25 mouse cellular contexts compared by ENCODE assay signal in the genomic region with DNA sequence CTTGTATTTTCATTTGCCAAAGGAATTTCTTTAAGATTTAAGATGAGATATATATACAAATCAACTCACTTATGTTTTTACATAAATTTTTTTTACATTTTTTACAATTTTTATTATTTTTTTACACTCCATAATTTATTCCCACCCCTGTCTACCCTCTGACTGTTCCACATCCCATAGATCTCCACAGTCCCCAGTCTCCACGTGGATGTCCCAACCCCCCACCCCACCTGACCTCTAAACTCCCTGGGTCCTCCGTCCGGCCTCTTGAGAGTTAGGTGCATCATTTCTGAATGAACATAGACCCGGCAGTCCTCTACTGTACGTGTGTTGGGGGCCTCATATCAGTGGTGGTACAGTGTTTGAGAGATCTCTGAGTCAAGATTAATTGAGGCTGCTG.
DNase-seq lines count a peak whose midpoint lies in the region; ATAC-seq lines count a peak whose summit lies in the region.
"Had no signal": no experiment of that assay in that cellular context is flagged by ENCODE, and none has a peak within 500 bp of the region (broad histone marks: within the 10 kb centered on the region; RNA-seq: fewer than 3 reads in every experiment).

No protein-coding gene starts in this region.

- no peak overlapping the region for H3K27ac ChIP-seq in hindbrain, embryonic 13.5 days
- no peak overlapping the region for H3K27ac ChIP-seq in hindbrain, embryonic 16.5 days (ENCODE audit: low read depth, low read length)
- H3K27ac ChIP-seq in liver, embryonic 11.5 days (ENCODE audit: low read depth, low read length), result no peak overlapping the region
- H3K27ac ChIP-seq in neural tube, embryonic 12.5 days, result no peak overlapping the region
- H3K27ac ChIP-seq in neural tube, embryonic 15.5 days (replicated peaks), result no peak overlapping the region
- H3K27ac ChIP-seq: embryonic facial prominence, embryonic 15.5 days; hindbrain, embryonic 10.5 days; liver, embryonic 13.5 days; lung, embryonic 15.5 days; macrophage had no signal

- no peak overlapping the region for H3K9ac ChIP-seq in hindbrain, embryonic 13.5 days
- H3K9ac ChIP-seq in hindbrain, embryonic 16.5 days (ENCODE audit: low read depth, low read length), result no peak overlapping the region
- no peak overlapping the region for H3K9ac ChIP-seq in liver, embryonic 11.5 days (ENCODE audit: low read depth, low read length)
- H3K9ac ChIP-seq in neural tube, embryonic 12.5 days, result no peak overlapping the region
- H3K9ac ChIP-seq in neural tube, embryonic 15.5 days (replicated peaks), result no peak overlapping the region
- H3K9ac ChIP-seq: embryonic facial prominence, embryonic 15.5 days; liver, embryonic 13.5 days; lung, embryonic 15.5 days had no signal

- H3K36me3 ChIP-seq in hindbrain, embryonic 13.5 days, result no peaks in the 10 kb centered on the region
- H3K36me3 ChIP-seq in hindbrain, embryonic 16.5 days (ENCODE audit: control insufficient read depth, insufficient read depth, low read length), result no peaks in the 10 kb centered on the region
- 0 out of 2 replicates have a peak, but pooled peaks cover 2% of the 10 kb centered on the region for H3K36me3 ChIP-seq in liver, embryonic 11.5 days (ENCODE audit: control insufficient read depth, insufficient read depth, low read length)
- H3K36me3 ChIP-seq in neural tube, embryonic 12.5 days, result peaks cover 3% of the 10 kb centered on the region; the same call in 1 of the 2 replicates
- H3K36me3 ChIP-seq in neural tube, embryonic 15.5 days, result no peaks in the 10 kb centered on the region
- H3K36me3 ChIP-seq: embryonic facial prominence, embryonic 15.5 days had no signal

- DNase-seq in liver, embryonic 11.5 days (ENCODE audit: low spot score), result no peak
- no peak for DNase-seq in liver
- no peak for DNase-seq in ovary, postnatal 36 days (ENCODE audit: low spot score)
- DNase-seq: adrenal gland, postnatal 25 days; cerebellum, adult 8-10 months; cerebellum, postnatal 36 days; embryo, embryonic 11 days; gastrocnemius, postnatal 10 days; kidney, postnatal 10 days; left cerebral cortex, postnatal 4 days; liver, embryonic 13.5 days; retina, postnatal 1 day; right cerebral cortex, postnatal 25 days; spleen, adult 18-20 months had no signal

- no peak overlapping the region for H3K4me2 ChIP-seq in hindbrain, embryonic 13.5 days
- H3K4me2 ChIP-seq in hindbrain, embryonic 16.5 days (ENCODE audit: low read length), result no peak overlapping the region
- H3K4me2 ChIP-seq in liver, embryonic 11.5 days, result no peak overlapping the region
- H3K4me2 ChIP-seq in neural tube, embryonic 12.5 days (replicated peaks), result no peak overlapping the region
- no peak overlapping the region for H3K4me2 ChIP-seq in neural tube, embryonic 15.5 days
- H3K4me2 ChIP-seq: embryonic facial prominence, embryonic 15.5 days; heart, embryonic 11.5 days; liver, embryonic 13.5 days; lung, embryonic 15.5 days had no signal

- ATAC-seq in hindbrain, embryonic 13.5 days (ENCODE audit: low FRiP score), result 0 out of 2 replicates have a peak, but pooled peaks have one; percentile 36
- no peak for ATAC-seq in hindbrain, embryonic 16.5 days
- ATAC-seq in liver, embryonic 11.5 days (replicated peaks; ENCODE audit: low FRiP score), result peak; percentile 43
- ATAC-seq in neural tube, embryonic 12.5 days (ENCODE audit: low FRiP score, low read depth), result 0 out of 2 replicates have a peak, but pooled peaks have one; percentile 41
- no peak for ATAC-seq in neural tube, embryonic 15.5 days (ENCODE audit: low FRiP score)
- ATAC-seq: forebrain, embryonic 16.5 days had no signal

- no peaks in the 10 kb centered on the region for H3K9me3 ChIP-seq in hindbrain, embryonic 13.5 days
- no peaks in the 10 kb centered on the region for H3K9me3 ChIP-seq in hindbrain, embryonic 16.5 days (ENCODE audit: control insufficient read depth, low read length)
- H3K9me3 ChIP-seq in liver, embryonic 11.5 days (ENCODE audit: control insufficient read depth, low read length), result no peaks in the 10 kb centered on the region
- H3K9me3 ChIP-seq in neural tube, embryonic 12.5 days, result no peaks in the 10 kb centered on the region
- no peaks in the 10 kb centered on the region for H3K9me3 ChIP-seq in neural tube, embryonic 15.5 days (replicated peaks)
- H3K9me3 ChIP-seq: embryonic facial prominence, embryonic 15.5 days; hindbrain, embryonic 10.5 days; liver, embryonic 13.5 days; lung, embryonic 15.5 days had no signal

- no peaks in the 10 kb centered on the region for H3K4me1 ChIP-seq in hindbrain, embryonic 13.5 days (replicated peaks)
- H3K4me1 ChIP-seq in hindbrain, embryonic 16.5 days (ENCODE audit: control insufficient read depth, insufficient read depth, low read depth, low read length), result no peaks in the 10 kb centered on the region
- H3K4me1 ChIP-seq in liver, embryonic 11.5 days (replicated peaks; ENCODE audit: control insufficient read depth, insufficient read depth, low read length), result no peaks in the 10 kb centered on the region
- no peaks in the 10 kb centered on the region for H3K4me1 ChIP-seq in neural tube, embryonic 12.5 days
- H3K4me1 ChIP-seq in neural tube, embryonic 15.5 days, result no peaks in the 10 kb centered on the region
- H3K4me1 ChIP-seq: embryonic facial prominence, embryonic 15.5 days; hindbrain, embryonic 10.5 days; liver, embryonic 13.5 days; lung, embryonic 15.5 days had no signal

- H3K27me3 ChIP-seq in hindbrain, embryonic 13.5 days, result no peaks in the 10 kb centered on the region
- H3K27me3 ChIP-seq in hindbrain, embryonic 16.5 days (replicated peaks; ENCODE audit: control insufficient read depth, insufficient read depth, low read length), result no peaks in the 10 kb centered on the region
- no peaks in the 10 kb centered on the region for H3K27me3 ChIP-seq in liver, embryonic 11.5 days (replicated peaks; ENCODE audit: control insufficient read depth, insufficient read depth, low read length)
- no peaks in the 10 kb centered on the region for H3K27me3 ChIP-seq in neural tube, embryonic 12.5 days (replicated peaks)
- H3K27me3 ChIP-seq in neural tube, embryonic 15.5 days (replicated peaks), result no peaks in the 10 kb centered on the region
- H3K27me3 ChIP-seq: embryonic facial prominence, embryonic 15.5 days; liver, embryonic 13.5 days; lung, embryonic 15.5 days had no signal

- no peak overlapping the region for H3K4me3 ChIP-seq in hindbrain, embryonic 13.5 days
- no peak overlapping the region for H3K4me3 ChIP-seq in hindbrain, embryonic 16.5 days (ENCODE audit: low read length)
- H3K4me3 ChIP-seq in liver, embryonic 11.5 days (ENCODE audit: low read depth, low read length), result no peak overlapping the region
- H3K4me3 ChIP-seq in neural tube, embryonic 12.5 days, result no peak overlapping the region
- H3K4me3 ChIP-seq in neural tube, embryonic 15.5 days (replicated peaks), result no peak overlapping the region
- H3K4me3 ChIP-seq: embryonic facial prominence, embryonic 15.5 days; hindbrain, embryonic 10.5 days; liver, embryonic 13.5 days; lung, embryonic 15.5 days; myocyte had no signal

- 94% methylated on average over 5 of the region's 5 CpGs for WGBS in hindbrain, embryonic 13.5 days
- WGBS in hindbrain, embryonic 16.5 days, result 95% methylated on average over 5 of the region's 5 CpGs
- 80% methylated on average over 5 of the region's 5 CpGs for WGBS in liver, embryonic 11.5 days
- 90% methylated on average over 5 of the region's 5 CpGs for WGBS in neural tube, embryonic 12.5 days
- 94% methylated on average over 5 of the region's 5 CpGs for WGBS in neural tube, embryonic 15.5 days

Comparison
In these comparisons a context has a peak if more than half of its experiments do, and no peak if none do; other contexts are left out.
1. ATAC-seq: peak in hindbrain, embryonic 13.5 days (single experiment), liver, embryonic 11.5 days (single experiment) and neural tube, embryonic 12.5 days (single experiment); none in hindbrain, embryonic 16.5 days (single experiment) and neural tube, embryonic 15.5 days (single experiment).